ENCODE assay signal across 25 mouse cellular contexts in the genomic region with DNA sequence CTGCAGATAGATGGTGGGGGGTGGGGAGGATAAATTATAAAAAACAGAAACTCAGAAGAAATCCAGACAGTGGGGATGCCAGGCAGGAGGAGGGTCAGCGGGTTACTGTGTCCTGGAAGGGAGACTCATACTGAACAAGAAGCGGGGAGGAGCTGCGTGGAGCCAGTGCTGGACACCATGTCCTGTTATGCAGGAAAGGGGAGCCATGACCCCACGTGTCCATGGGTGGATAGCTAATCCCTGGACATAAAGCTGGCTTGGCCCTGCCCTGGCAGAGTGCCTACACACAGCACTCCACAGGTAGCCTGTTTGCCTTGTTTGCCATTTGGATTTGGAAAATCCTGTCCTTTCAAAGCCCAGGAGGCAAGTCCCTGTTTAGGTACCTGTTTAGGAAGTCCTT. TPM values are rescaled to one million over a fixed set of nuclear protein-coding genes. Genes with fewer than 3 reads are reported as not detected.
"Had no signal": no experiment of that assay in that cellular context is flagged by ENCODE, and none has a peak within 500 bp of the region (broad histone marks: within the 10 kb centered on the region; RNA-seq: fewer than 3 reads in every experiment).

No protein-coding gene starts in this region.

- H3K36me3 ChIP-seq: liver, embryonic 15.5 days; midbrain, embryonic 12.5 days; midbrain, embryonic 15.5 days; neural tube, embryonic 13.5 days; neural tube, embryonic 15.5 days had no signal

- H3K4me3 ChIP-seq: liver, embryonic 15.5 days; midbrain, embryonic 12.5 days; midbrain, embryonic 15.5 days; myocyte; neural tube, embryonic 13.5 days; neural tube, embryonic 15.5 days had no signal

- H3K9me3 ChIP-seq: liver, embryonic 15.5 days; midbrain, embryonic 12.5 days; midbrain, embryonic 15.5 days; neural tube, embryonic 13.5 days; neural tube, embryonic 15.5 days had no signal

- H3K27ac ChIP-seq: liver, embryonic 15.5 days; midbrain, embryonic 12.5 days; midbrain, embryonic 15.5 days; neural tube, embryonic 13.5 days; neural tube, embryonic 15.5 days had no signal

- DNase-seq: lung, embryonic 14.5 days; lung, postnatal 10 days; retina, postnatal 1 day; right cerebral cortex, adult 18-20 months; right cerebral cortex, postnatal 25 days; right cerebral cortex, postnatal 4 days; spleen, adult 18-20 months; thymus, adult 18-20 months; thymus, postnatal 25 days; thymus, postnatal 4 days had no signal

- H3K27me3 ChIP-seq: liver, embryonic 15.5 days; midbrain, embryonic 12.5 days; midbrain, embryonic 15.5 days; neural tube, embryonic 13.5 days; neural tube, embryonic 15.5 days had no signal

- H3K9ac ChIP-seq: liver, embryonic 15.5 days; lung, embryonic 14.5 days; midbrain, embryonic 12.5 days; midbrain, embryonic 15.5 days; neural tube, embryonic 13.5 days; neural tube, embryonic 15.5 days had no signal

- ATAC-seq: midbrain, embryonic 15.5 days had no signal

- H3K4me2 ChIP-seq: liver, embryonic 15.5 days; lung, embryonic 14.5 days; midbrain, embryonic 12.5 days; midbrain, embryonic 15.5 days; neural tube, embryonic 13.5 days; neural tube, embryonic 15.5 days had no signal

RNA-seq across cellular contexts. Expression of a gene that starts 4.6 kb away (rescaled TPM):
- total RNA-seq: megakaryocyte, adult 5-6 weeks; megakaryocyte-erythroid progenitor cell, adult 5-6 weeks had no signal
- polyA plus RNA-seq: liver, embryonic 15.5 days; lung, embryonic 14.5 days; lung, embryonic 16.5 days; midbrain, embryonic 12.5 days; midbrain, embryonic 15.5 days; myocyte; neural tube, embryonic 11.5 days; neural tube, embryonic 13.5 days; neural tube, embryonic 15.5 days; small intestine, adult 2 months; stomach, embryonic 14.5 days; stomach, embryonic 16.5 days; thymus, postnatal 0 days; urinary bladder, adult 2 months had no signal
